Mouse (Mus musculus): Measurements from ENCODE around the gene Rps10. TPM values are rescaled to one million over a fixed set of nuclear protein-coding genes. Genes with fewer than 3 reads are reported as not detected.

Gene Rps10
- polyA plus RNA-seq (2014; fragmentation: Nextera tagmentation; extraction: Ambion mirVana), result 659 and 724 TPM in 2 replicates

DNA sequence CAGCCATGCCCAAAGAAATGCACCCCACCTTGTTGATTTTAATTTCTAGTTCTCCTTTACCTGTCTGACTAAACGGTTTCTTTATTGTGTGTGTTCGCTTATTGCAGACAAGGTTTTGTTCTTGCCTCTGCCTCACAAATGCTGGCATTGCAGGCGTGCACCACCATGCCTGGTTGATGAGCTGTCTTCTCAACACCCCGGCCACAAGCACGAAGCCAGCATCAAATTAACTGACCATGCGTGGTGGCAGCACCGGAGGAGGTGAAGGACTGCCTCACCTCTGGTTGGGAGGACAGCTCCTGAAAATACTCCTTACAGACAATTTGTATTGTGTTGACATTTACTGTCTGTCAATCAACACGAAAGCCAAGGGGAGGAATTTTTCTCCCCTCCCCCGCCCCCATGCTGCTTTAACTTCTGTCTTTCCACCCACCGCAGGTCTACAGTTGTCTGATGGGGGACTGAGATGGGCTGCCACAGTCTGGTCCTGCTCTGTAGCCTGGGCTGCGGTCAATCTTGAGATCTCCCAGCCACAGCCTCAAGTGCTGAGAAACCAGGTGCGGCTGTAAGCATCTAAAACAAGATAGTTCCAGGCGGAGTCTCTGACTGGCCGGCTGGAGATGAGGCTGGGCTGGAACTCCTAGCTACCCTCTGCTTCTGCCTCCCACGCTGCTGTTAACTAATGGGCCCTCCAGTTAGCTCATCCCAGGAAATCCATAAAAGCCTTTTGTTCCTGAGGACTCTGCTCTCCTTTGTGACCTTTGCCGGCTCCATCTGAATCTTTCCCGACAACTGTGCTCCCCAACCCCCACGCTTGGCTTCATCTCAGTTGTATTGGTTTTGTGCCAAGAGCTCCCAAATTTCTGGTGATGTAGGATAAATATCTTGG, at the start of gene Rps10:
Rps10 (minus strand) TSS at position 538 of the 889 bp plus-strand sequence.
- Histone ChIP-seq H3K27me3 (ENCODE audit: control insufficient read depth, insufficient read depth, low read length) (no peaks in the 10 kb centered on the region), H3K4me2 (peak within 1 kb of the TSS; percentile 79), H3K27ac (ENCODE audit: low read depth, low read length) (peak within 1 kb of the TSS; percentile 85; the same call in 1 of the 2 replicates), H3K9ac (ENCODE audit: low read depth, low read length) (peak within 1 kb of the TSS; percentile 16; the same call in 1 of the 2 replicates), H3K36me3 (ENCODE audit: control insufficient read depth, insufficient read depth, low read length) (peaks cover 17% of the 10 kb centered on the region), H3K4me3 (ENCODE audit: low read depth, low read length) (peak within 1 kb of the TSS; percentile 95), H3K9me3 (replicated peaks; ENCODE audit: control insufficient read depth, low read length) (no peaks in the 10 kb centered on the region), H3K4me1 (ENCODE audit: control insufficient read depth, insufficient read depth, low read length) (peaks cover 20% of the 10 kb centered on the region)
- no peak for ATAC-seq (replicated peaks; ENCODE audit: insufficient number of reproducible peaks, low FRiP score, low TSS enrichment)
- WGBS (ENCODE audit: insufficient replicate concordance), result 44% methylated on average over 18 of the region's 18 CpGs

DNA sequence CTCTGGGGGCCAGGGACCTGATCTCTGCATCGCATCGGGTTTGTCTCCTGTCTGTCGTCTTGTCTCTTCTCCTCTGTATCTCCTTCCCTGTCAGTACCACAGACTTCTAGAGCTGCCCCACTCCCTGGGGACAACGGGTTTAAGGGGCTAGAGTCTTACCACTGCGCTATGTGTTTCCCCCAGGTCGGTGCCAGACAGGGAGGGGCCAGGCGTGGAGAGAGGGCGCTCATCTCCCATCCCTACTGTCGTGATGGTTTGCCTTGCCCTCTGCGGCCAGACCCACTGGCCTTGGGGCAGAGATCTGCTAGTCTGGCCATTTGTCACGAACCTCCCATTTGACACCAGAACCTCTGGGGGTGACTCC, 49.1 kb upstream of the Rps10 start:
- H3K4me2 ChIP-seq, result peak overlapping the region; percentile 68
- H3K9ac ChIP-seq (ENCODE audit: low read depth, low read length), result no peak overlapping the region
- H3K27ac ChIP-seq (ENCODE audit: low read depth, low read length), result no peak overlapping the region
- H3K9me3 ChIP-seq (replicated peaks; ENCODE audit: control insufficient read depth, low read length), result no peaks in the 10 kb centered on the region
- 3% methylated on average over 11 of the region's 11 CpGs for WGBS (ENCODE audit: insufficient replicate concordance)
- peak overlapping the region; percentile 50 for H3K4me3 ChIP-seq (ENCODE audit: low read depth, low read length)
- no peak for ATAC-seq (replicated peaks; ENCODE audit: insufficient number of reproducible peaks, low FRiP score, low TSS enrichment)
- H3K4me1 ChIP-seq (ENCODE audit: control insufficient read depth, insufficient read depth, low read length), result peaks cover 9% of the 10 kb centered on the region
- no peaks in the 10 kb centered on the region for H3K36me3 ChIP-seq (ENCODE audit: control insufficient read depth, insufficient read depth, low read length)
- H3K27me3 ChIP-seq (ENCODE audit: control insufficient read depth, insufficient read depth, low read length), result peaks cover 64% of the 10 kb centered on the region

DNA sequence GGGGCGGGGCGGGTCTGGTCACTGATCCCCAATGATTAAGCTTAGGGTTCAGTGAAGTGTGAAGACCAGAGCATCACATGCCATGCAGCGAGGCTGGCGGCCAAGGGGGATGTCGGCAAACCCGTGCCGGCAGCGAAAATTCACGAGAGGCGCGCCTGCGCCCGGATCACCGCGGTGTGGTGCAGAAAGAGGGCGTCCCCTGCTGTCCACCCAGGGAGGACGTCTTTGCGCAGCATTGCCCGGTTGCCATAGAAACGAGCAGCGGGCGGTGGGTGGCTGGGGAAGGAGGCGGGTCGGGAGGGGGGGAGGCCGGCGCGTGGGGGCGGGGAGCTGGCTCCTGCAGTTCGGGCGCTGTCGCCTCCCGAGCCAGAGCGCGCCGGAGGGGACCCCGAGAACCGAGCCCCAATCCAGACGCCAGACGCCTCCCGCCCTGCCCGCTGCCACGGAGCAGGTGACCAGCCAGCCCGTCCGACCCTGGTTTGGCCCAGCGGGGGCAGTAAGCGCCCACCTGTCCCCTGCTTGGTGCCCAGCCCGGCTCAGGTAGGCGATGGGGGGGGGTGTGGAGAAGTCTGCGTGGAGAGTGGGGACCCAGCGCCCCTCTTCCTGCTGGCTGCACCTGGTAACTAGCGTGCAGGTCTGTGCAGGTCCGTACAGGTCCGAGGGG, 48.5 kb upstream of the Rps10 start:
- Histone ChIP-seq H3K4me2 (peak overlapping the region; percentile 68), H3K4me1 (ENCODE audit: control insufficient read depth, insufficient read depth, low read length) (peaks cover 9% of the 10 kb centered on the region), H3K9me3 (replicated peaks; ENCODE audit: control insufficient read depth, low read length) (no peaks in the 10 kb centered on the region), H3K4me3 (ENCODE audit: low read depth, low read length) (peak overlapping the region; percentile 50), H3K36me3 (ENCODE audit: control insufficient read depth, insufficient read depth, low read length) (no peaks in the 10 kb centered on the region), H3K27me3 (ENCODE audit: control insufficient read depth, insufficient read depth, low read length) (peaks cover 64% of the 10 kb centered on the region), H3K9ac (ENCODE audit: low read depth, low read length) (peak overlapping the region; percentile 2; the same call in 1 of the 2 replicates), H3K27ac (ENCODE audit: low read depth, low read length) (no peak overlapping the region)
- 1% methylated on average over 49 of the region's 53 CpGs for WGBS (ENCODE audit: insufficient replicate concordance)
- ATAC-seq (replicated peaks; ENCODE audit: insufficient number of reproducible peaks, low FRiP score, low TSS enrichment), result peak; percentile 5; the same call in 1 of the 2 replicates

DNA sequence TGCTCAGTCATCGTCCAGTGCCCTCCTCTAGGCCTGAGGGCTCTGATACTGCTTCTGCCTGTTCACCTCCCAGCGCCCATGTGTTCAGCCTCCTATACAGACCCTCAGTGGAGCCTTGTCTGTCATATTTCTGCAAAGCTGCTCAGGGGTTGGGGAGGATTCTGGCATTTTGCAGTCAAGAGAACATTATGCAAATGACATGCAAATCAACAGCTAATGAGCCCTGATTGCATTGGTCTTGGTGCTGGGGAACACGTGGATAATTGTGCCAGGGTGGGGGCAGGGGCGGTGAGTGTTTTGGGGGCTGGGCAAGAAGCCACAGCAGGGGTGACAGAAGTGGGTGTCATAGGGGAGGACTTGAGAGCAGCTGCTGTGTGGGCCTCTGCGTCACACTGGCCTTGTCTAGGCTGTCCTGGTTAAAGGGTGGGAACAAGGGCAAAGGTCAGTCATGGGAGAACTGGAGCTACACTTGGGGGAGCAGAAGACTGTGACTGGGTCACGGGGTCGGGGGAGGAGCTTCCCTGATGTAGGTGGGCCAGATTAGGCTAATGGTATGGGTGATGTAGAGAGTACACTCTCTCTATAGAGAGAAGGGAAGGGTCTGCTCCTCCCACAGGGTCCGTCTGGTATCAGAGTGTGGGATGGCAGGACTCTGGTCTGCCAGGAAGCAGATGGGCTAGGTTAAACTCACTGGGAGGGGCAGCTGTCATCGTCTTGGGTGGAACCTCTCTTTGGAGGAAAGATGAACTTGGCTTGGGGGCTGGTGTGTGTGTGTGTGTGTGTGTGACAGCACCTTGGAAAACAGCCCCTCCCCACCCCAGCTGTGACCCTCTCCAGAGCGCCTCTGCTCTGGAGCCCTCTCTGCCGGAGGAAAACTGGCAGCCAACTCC, 42.7 kb upstream of the Rps10 start:
- H3K27me3 ChIP-seq (ENCODE audit: control insufficient read depth, insufficient read depth, low read length), result peaks cover 14% of the 10 kb centered on the region
- WGBS (ENCODE audit: insufficient replicate concordance), result 44% methylated on average over 11 of the region's 11 CpGs
- no peaks in the 10 kb centered on the region for H3K36me3 ChIP-seq (ENCODE audit: control insufficient read depth, insufficient read depth, low read length)
- 0 out of 2 replicates have a peak, but pooled peaks cover 4% of the 10 kb centered on the region for H3K4me1 ChIP-seq (ENCODE audit: control insufficient read depth, insufficient read depth, low read length)
- H3K9me3 ChIP-seq (replicated peaks; ENCODE audit: control insufficient read depth, low read length), result no peaks in the 10 kb centered on the region
- H3K4me3 ChIP-seq (ENCODE audit: low read depth, low read length), result no peak overlapping the region
- no peak overlapping the region for H3K9ac ChIP-seq (ENCODE audit: low read depth, low read length)
- ATAC-seq (replicated peaks; ENCODE audit: insufficient number of reproducible peaks, low FRiP score, low TSS enrichment), result no peak; the same call in 1 of the 2 replicates
- H3K27ac ChIP-seq (ENCODE audit: low read depth, low read length), result no peak overlapping the region
- H3K4me2 ChIP-seq, result no peak overlapping the region

DNA sequence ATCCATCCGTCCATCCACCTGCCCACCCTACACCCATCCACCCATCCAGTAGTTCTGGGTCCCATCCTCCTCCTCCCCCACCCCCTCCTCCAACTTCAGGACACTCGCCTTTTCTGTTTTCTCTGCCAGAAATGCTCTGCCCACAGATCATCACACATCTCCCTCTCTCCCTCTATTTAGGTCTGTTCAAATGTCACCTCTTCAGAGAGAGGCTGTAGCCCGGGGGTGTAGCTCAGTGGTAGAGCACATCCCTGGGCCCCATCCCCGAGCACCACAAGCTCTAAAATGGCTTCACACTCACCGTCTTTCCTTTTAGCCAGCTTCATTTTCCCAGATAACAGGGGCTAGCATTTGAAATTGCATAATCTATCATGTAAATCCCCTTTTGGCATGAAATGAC, 41.3 kb upstream of the Rps10 start:
- H3K9me3 ChIP-seq (replicated peaks; ENCODE audit: control insufficient read depth, low read length), result no peaks in the 10 kb centered on the region
- H3K27ac ChIP-seq (ENCODE audit: low read depth, low read length), result no peak overlapping the region
- 0 out of 2 replicates have a peak, but pooled peaks cover under 1% of the 10 kb centered on the region for H3K27me3 ChIP-seq (ENCODE audit: control insufficient read depth, insufficient read depth, low read length)
- no peak overlapping the region for H3K9ac ChIP-seq (ENCODE audit: low read depth, low read length)
- no peak overlapping the region for H3K4me3 ChIP-seq (ENCODE audit: low read depth, low read length)
- no peak for ATAC-seq (replicated peaks; ENCODE audit: insufficient number of reproducible peaks, low FRiP score, low TSS enrichment)
- H3K36me3 ChIP-seq (ENCODE audit: control insufficient read depth, insufficient read depth, low read length), result no peaks in the 10 kb centered on the region
- WGBS (ENCODE audit: insufficient replicate concordance), result 77% methylated on average over 5 of the region's 5 CpGs
- no peak overlapping the region for H3K4me2 ChIP-seq
- 0 out of 2 replicates have a peak, but pooled peaks cover 4% of the 10 kb centered on the region for H3K4me1 ChIP-seq (ENCODE audit: control insufficient read depth, insufficient read depth, low read length)

DNA sequence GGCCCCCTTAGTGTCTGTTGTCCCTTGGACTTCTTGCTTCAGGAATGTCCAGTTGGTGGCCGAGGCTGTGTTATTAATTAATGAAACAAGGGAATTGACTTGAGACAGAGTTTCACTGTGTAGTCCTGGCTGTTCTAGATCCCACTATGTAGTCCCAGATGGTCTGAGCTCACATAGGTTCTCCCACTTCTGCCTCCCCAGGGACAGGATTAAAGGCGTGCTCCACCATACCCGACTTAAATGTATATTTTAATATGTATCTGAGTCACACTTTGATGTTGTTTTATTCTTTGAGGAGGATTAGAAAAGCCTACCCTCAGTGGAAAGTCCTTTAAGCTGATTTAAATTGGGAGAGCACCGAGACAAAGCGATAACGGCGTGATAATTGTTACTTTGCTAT, 39.8 kb upstream of the Rps10 start:
- Histone ChIP-seq H3K4me2 (no peak overlapping the region), H3K4me1 (ENCODE audit: control insufficient read depth, insufficient read depth, low read length) (0 out of 2 replicates have a peak, but pooled peaks cover 4% of the 10 kb centered on the region), H3K36me3 (ENCODE audit: control insufficient read depth, insufficient read depth, low read length) (no peaks in the 10 kb centered on the region), H3K9ac (ENCODE audit: low read depth, low read length) (no peak overlapping the region), H3K4me3 (ENCODE audit: low read depth, low read length) (no peak overlapping the region), H3K27ac (ENCODE audit: low read depth, low read length) (no peak overlapping the region), H3K9me3 (replicated peaks; ENCODE audit: control insufficient read depth, low read length) (no peaks in the 10 kb centered on the region), H3K27me3 (ENCODE audit: control insufficient read depth, insufficient read depth, low read length) (no peaks in the 10 kb centered on the region)
- no peak for ATAC-seq (replicated peaks; ENCODE audit: insufficient number of reproducible peaks, low FRiP score, low TSS enrichment)
- WGBS (ENCODE audit: insufficient replicate concordance), result 47% methylated on average over 7 of the region's 7 CpGs

DNA sequence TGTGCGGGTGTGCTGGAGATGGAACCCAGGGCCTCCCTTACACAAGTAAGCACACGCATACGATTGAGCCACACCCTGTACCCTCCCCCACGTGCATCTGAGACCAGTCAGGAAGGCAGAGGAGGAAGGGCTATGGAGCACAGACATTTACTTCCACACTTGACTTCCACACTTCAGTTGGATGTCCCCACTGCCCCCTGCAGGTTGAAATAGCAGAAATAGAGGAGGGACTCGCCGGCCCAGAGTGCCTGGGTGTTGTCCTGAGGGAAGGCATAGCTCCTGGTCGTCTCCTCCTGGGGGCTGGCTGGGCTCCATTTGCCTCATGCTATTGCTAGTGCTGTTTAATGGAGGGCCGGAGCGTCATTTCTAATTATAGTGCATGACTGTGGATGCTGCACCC, 39.0 kb upstream of the Rps10 start:
- 62% methylated on average over 9 of the region's 9 CpGs for WGBS (ENCODE audit: insufficient replicate concordance)
- H3K27me3 ChIP-seq (ENCODE audit: control insufficient read depth, insufficient read depth, low read length), result no peaks in the 10 kb centered on the region
- 0 out of 2 replicates have a peak, but pooled peaks cover 4% of the 10 kb centered on the region for H3K4me1 ChIP-seq (ENCODE audit: control insufficient read depth, insufficient read depth, low read length)
- no peak overlapping the region for H3K27ac ChIP-seq (ENCODE audit: low read depth, low read length)
- H3K9me3 ChIP-seq (replicated peaks; ENCODE audit: control insufficient read depth, low read length), result no peaks in the 10 kb centered on the region
- H3K4me2 ChIP-seq, result no peak overlapping the region
- H3K4me3 ChIP-seq (ENCODE audit: low read depth, low read length), result no peak overlapping the region
- H3K9ac ChIP-seq (ENCODE audit: low read depth, low read length), result no peak overlapping the region
- no peaks in the 10 kb centered on the region for H3K36me3 ChIP-seq (ENCODE audit: control insufficient read depth, insufficient read depth, low read length)
- no peak for ATAC-seq (replicated peaks; ENCODE audit: insufficient number of reproducible peaks, low FRiP score, low TSS enrichment)

DNA sequence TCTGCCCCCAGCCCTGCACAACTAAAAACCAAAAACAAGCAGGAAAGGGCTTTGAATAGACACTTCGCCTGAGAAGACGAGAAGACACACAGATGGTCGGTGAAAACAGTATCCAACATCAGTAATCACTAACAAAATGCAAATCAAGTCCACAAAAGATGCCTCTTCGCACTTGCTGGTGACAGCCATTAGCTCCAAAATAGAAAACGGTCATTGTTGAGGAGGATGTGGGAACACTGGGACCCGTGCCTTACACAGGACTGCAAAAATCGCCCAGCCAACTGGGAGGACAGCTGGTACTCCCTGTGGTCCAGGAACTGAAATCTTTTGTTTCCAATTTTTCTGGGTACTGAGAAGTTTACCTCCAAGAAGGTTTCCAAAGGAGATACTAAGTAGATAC, 37.5 kb upstream of the Rps10 start:
- WGBS (ENCODE audit: insufficient replicate concordance), result 82% methylated on average over 7 of the region's 7 CpGs
- ATAC-seq (replicated peaks; ENCODE audit: insufficient number of reproducible peaks, low FRiP score, low TSS enrichment), result no peak
- Histone ChIP-seq H3K27me3 (ENCODE audit: control insufficient read depth, insufficient read depth, low read length) (no peaks in the 10 kb centered on the region), H3K9ac (ENCODE audit: low read depth, low read length) (no peak overlapping the region), H3K4me1 (ENCODE audit: control insufficient read depth, insufficient read depth, low read length) (no peaks in the 10 kb centered on the region), H3K36me3 (ENCODE audit: control insufficient read depth, insufficient read depth, low read length) (no peaks in the 10 kb centered on the region), H3K27ac (ENCODE audit: low read depth, low read length) (no peak overlapping the region), H3K4me3 (ENCODE audit: low read depth, low read length) (no peak overlapping the region), H3K9me3 (replicated peaks; ENCODE audit: control insufficient read depth, low read length) (no peaks in the 10 kb centered on the region), H3K4me2 (no peak overlapping the region)
